Comparison of ENCODE assay signal across 24 mouse cellular contexts in the genomic region with DNA sequence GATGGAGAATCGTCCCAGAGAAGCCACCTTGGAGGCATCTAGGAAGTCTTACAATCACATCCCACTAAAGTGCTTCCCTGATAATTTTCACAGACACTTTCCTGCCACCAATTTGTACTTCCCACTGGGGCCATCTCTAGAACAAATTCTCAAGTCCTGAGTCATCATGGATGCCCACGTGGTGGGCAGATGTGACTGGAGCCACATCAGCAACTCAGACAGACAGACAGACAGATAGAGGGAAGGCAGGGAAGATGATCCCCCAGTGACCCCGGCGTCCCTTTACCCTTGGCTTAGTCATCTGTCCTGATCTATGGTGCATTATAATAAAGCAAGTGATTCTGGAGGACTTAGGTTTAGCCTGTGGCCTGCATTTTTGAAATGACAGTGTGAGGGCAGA. TPM values are rescaled to one million over a fixed set of nuclear protein-coding genes. Genes with fewer than 3 reads are reported as not detected.
DNase-seq lines count a peak whose midpoint lies in the region; ATAC-seq and TF ChIP-seq lines count a peak whose summit lies in the region.
"Had no signal": no experiment of that assay in that cellular context is flagged by ENCODE, and none has a peak within 500 bp of the region (broad histone marks: within the 10 kb centered on the region; RNA-seq: fewer than 3 reads in every experiment).

No protein-coding gene starts in this region.

- ATAC-seq in heart, embryonic 11.5 days (replicated peaks; ENCODE audit: insufficient number of reproducible peaks, low FRiP score, low TSS enrichment), result no peak
- no peak for ATAC-seq in heart, embryonic 16.5 days (replicated peaks; ENCODE audit: extremely low read depth, insufficient read depth, low FRiP score)
- no peak for ATAC-seq in forebrain, postnatal 0 days
- ATAC-seq: activated CD4-positive, CD25-positive, alpha-beta regulatory T cell, adult 4 months; CD4-positive, CD25-positive, alpha-beta regulatory T cell, adult 4 months; forebrain, embryonic 15.5 days; intestine, postnatal 0 days; liver, postnatal 0 days; lung, postnatal 0 days; midbrain, embryonic 16.5 days had no signal

- 65% methylated on average over 4 of the region's 4 CpGs for WGBS in heart, embryonic 11.5 days (ENCODE audit: insufficient replicate concordance)
- 61% methylated on average over 4 of the region's 4 CpGs for WGBS in heart, embryonic 16.5 days
- whole genome bisulfite sequencing in forebrain, postnatal 0 days, result 89% methylated on average over 4 of the region's 4 CpGs

- H3K4me2 ChIP-seq in heart, embryonic 11.5 days, result no peak overlapping the region
- H3K4me2 ChIP-seq in heart, embryonic 16.5 days (ENCODE audit: low read depth, low read length), result no peak overlapping the region
- H3K4me2 ChIP-seq in forebrain, postnatal 0 days (ENCODE audit: low read depth), result no peak overlapping the region
- H3K4me2 ChIP-seq: forebrain, embryonic 15.5 days; hindbrain, embryonic 12.5 days; limb, embryonic 12.5 days; liver, embryonic 11.5 days had no signal

- no peaks in the 10 kb centered on the region for H3K27me3 ChIP-seq in heart, embryonic 11.5 days (ENCODE audit: control insufficient read depth, insufficient read depth, low read length)
- H3K27me3 ChIP-seq in heart, embryonic 16.5 days (ENCODE audit: control insufficient read depth, insufficient read depth, low read length), result no peaks in the 10 kb centered on the region
- no peaks in the 10 kb centered on the region for H3K27me3 ChIP-seq in forebrain, postnatal 0 days (ENCODE audit: insufficient read depth, low read length)
- H3K27me3 ChIP-seq: forebrain, embryonic 15.5 days; hindbrain, embryonic 12.5 days; limb, embryonic 12.5 days had no signal

- no peak for TF ChIP-seq CTCF in forebrain, postnatal 0 days (IDR thresholded peaks at IDR 0.05; ENCODE audit: low read depth)

- no peak overlapping the region for H3K4me3 ChIP-seq in heart, embryonic 11.5 days (ENCODE audit: low read depth, low read length)
- H3K4me3 ChIP-seq in heart, embryonic 16.5 days (ENCODE audit: low read length), result no peak overlapping the region
- H3K4me3 ChIP-seq in forebrain, postnatal 0 days (ENCODE audit: low read depth, low read length), result no peak overlapping the region
- H3K4me3 ChIP-seq: forebrain, embryonic 15.5 days; hindbrain, embryonic 12.5 days; limb, embryonic 12.5 days; midbrain, embryonic 10.5 days had no signal

- H3K9ac ChIP-seq in heart, embryonic 11.5 days (ENCODE audit: low read depth, low read length), result 0 out of 2 replicates have a peak overlapping the region, but pooled peaks have one; percentile 4
- peak overlapping the region; percentile 41; the same call in 1 of the 2 replicates for H3K9ac ChIP-seq in heart, embryonic 16.5 days (ENCODE audit: low read length)
- H3K9ac ChIP-seq in forebrain, postnatal 0 days, result no peak overlapping the region
- H3K9ac ChIP-seq: forebrain, embryonic 15.5 days; hindbrain, embryonic 12.5 days; limb, embryonic 12.5 days; liver, postnatal 0 days had no signal

- intact Hi-C loops in heart, postnatal 10 days (cut with DNase I), result no loop called here

- H3K36me3 ChIP-seq in heart, embryonic 11.5 days (ENCODE audit: control insufficient read depth, insufficient read depth, low read length), result no peaks in the 10 kb centered on the region
- no peaks in the 10 kb centered on the region for H3K36me3 ChIP-seq in heart, embryonic 16.5 days (ENCODE audit: control insufficient read depth, insufficient read depth)
- no peaks in the 10 kb centered on the region for H3K36me3 ChIP-seq in forebrain, postnatal 0 days (ENCODE audit: insufficient read depth)
- H3K36me3 ChIP-seq: forebrain, embryonic 15.5 days; midbrain, embryonic 10.5 days had no signal

- no peak overlapping the region; the same call in 1 of the 2 replicates for H3K27ac ChIP-seq in heart, embryonic 11.5 days (ENCODE audit: low read depth, low read length)
- H3K27ac ChIP-seq in heart, embryonic 16.5 days (ENCODE audit: low read length), result peak overlapping the region; percentile 91
- H3K27ac ChIP-seq in forebrain, postnatal 0 days (ENCODE audit: low read depth, low read length), result no peak overlapping the region
- H3K27ac ChIP-seq: forebrain, embryonic 15.5 days; hindbrain, embryonic 12.5 days; limb, embryonic 12.5 days; midbrain, embryonic 10.5 days had no signal

- no peak for DNase-seq in heart, postnatal 10 days
- DNase-seq in 3134 (ENCODE audit: extremely low read depth, insufficient read length, low spot score) (peak; percentile 50), 3T3-L1 (ENCODE audit: low read depth, low spot score) (peak; percentile 85)
- DNase-seq in forebrain, postnatal 0 days, result no peak
- no peak for DNase-seq in frontal cortex, adult 2 months (ENCODE audit: extremely low spot score in 1 of 2, low spot score in 1 of 2)
- DNase-seq: adrenal gland, adult 8-10 months; cerebellum, adult 9-10 months; gastrocnemius, postnatal 25 days; kidney, postnatal 25 days; liver, postnatal 0 days; right cerebral cortex, postnatal 4 days; thymus, postnatal 25 days had no signal

- H3K9me3 ChIP-seq in heart, embryonic 11.5 days (replicated peaks; ENCODE audit: control insufficient read depth, low read length), result no peaks in the 10 kb centered on the region
- H3K9me3 ChIP-seq in heart, embryonic 16.5 days (replicated peaks; ENCODE audit: control insufficient read depth, low read length), result no peaks in the 10 kb centered on the region
- no peaks in the 10 kb centered on the region for H3K9me3 ChIP-seq in forebrain, postnatal 0 days (ENCODE audit: low read length)
- H3K9me3 ChIP-seq: forebrain, embryonic 15.5 days; hindbrain, embryonic 12.5 days; limb, embryonic 12.5 days; midbrain, embryonic 10.5 days had no signal

- H3K4me1 ChIP-seq in heart, embryonic 11.5 days (ENCODE audit: control insufficient read depth, insufficient read depth, low read length), result peaks cover 9% of the 10 kb centered on the region; the same call in 1 of the 2 replicates
- peaks cover 18% of the 10 kb centered on the region for H3K4me1 ChIP-seq in heart, embryonic 16.5 days (ENCODE audit: control insufficient read depth, insufficient read depth, low read length)
- no peaks in the 10 kb centered on the region for H3K4me1 ChIP-seq in forebrain, postnatal 0 days (ENCODE audit: insufficient read depth)
- H3K4me1 ChIP-seq: forebrain, embryonic 15.5 days; hindbrain, embryonic 12.5 days; limb, embryonic 12.5 days; midbrain, embryonic 10.5 days had no signal

RNA-seq across cellular contexts. Expression of a gene that starts 47.5 kb away (rescaled TPM):
- polyA plus RNA-seq in heart, embryonic 11.5 days (2014; fragmentation: Nextera tagmentation; extraction: Ambion mirVana), result 323 and 328 TPM in 2 replicates
- 100 to 1,000 TPM; 315 to 318 TPM for total RNA-seq in heart, postnatal 10 days (2021)
- polyA plus RNA-seq in heart, embryonic 16.5 days (2015; fragmentation: Nextera tagmentation; extraction: Ambion mirVana), result 382 and 409 TPM in 2 replicates
- 166 and 203 TPM in 2 replicates for total RNA-seq in forebrain, postnatal 0 days (2014; rRNA removed)
- 295 and 354 TPM in 2 replicates for polyA plus RNA-seq in forebrain, postnatal 0 days (2015; fragmentation: Nextera tagmentation; extraction: Ambion mirVana)
- 97.5 and 98.3 TPM in 2 replicates for polyA plus RNA-seq in frontal cortex, adult 2 months (2012; rRNA removed)

RNA-seq across cellular contexts. Expression of a gene that starts 53.2 kb away (rescaled TPM):
- 4.9 and 7.7 TPM in 2 replicates for polyA plus RNA-seq in heart, embryonic 11.5 days (2014; fragmentation: Nextera tagmentation; extraction: Ambion mirVana)
- 1 to 10 TPM; 4.3 to 4.7 TPM for total RNA-seq in heart, postnatal 10 days (2021)
- polyA plus RNA-seq in heart, embryonic 16.5 days (2015; fragmentation: Nextera tagmentation; extraction: Ambion mirVana), result 3.8 and 5.2 TPM in 2 replicates
- 0.90 and 2.2 TPM in 2 replicates for total RNA-seq in forebrain, postnatal 0 days (2014; rRNA removed)
- 2.3 and 3.4 TPM in 2 replicates for polyA plus RNA-seq in forebrain, postnatal 0 days (2015; fragmentation: Nextera tagmentation; extraction: Ambion mirVana)
- polyA plus RNA-seq in frontal cortex, adult 2 months (2012; rRNA removed), result 3.1 and 3.6 TPM in 2 replicates

RNA-seq across cellular contexts. Expression of a gene that starts 53.2 kb away (rescaled TPM):
- 42.9 and 57.8 TPM in 2 replicates for polyA plus RNA-seq in heart, embryonic 11.5 days (2014; fragmentation: Nextera tagmentation; extraction: Ambion mirVana)
- 10 to 100 TPM; 36.3 to 39.8 TPM for total RNA-seq in heart, postnatal 10 days (2021)
- polyA plus RNA-seq in heart, embryonic 16.5 days (2015; fragmentation: Nextera tagmentation; extraction: Ambion mirVana), result 39.9 and 47.4 TPM in 2 replicates
- total RNA-seq in forebrain, postnatal 0 days (2014; rRNA removed), result 42.6 and 42.7 TPM in 2 replicates
- polyA plus RNA-seq in forebrain, postnatal 0 days (2015; fragmentation: Nextera tagmentation; extraction: Ambion mirVana), result 58.4 and 61.5 TPM in 2 replicates
- 44.9 and 45.2 TPM in 2 replicates for polyA plus RNA-seq in frontal cortex, adult 2 months (2012; rRNA removed)

Comparison
In these comparisons a context has a peak if more than half of its experiments do, and no peak if none do; other contexts are left out.
1. DNase-seq: peak in 3134 (single experiment) and 3T3-L1 (single experiment); none in heart, postnatal 10 days (0 of 2), forebrain, postnatal 0 days (single experiment) and frontal cortex, adult 2 months (0 of 2).